Mouse (Mus musculus): ENCODE data around the gene Sh2b2. TPM values are rescaled to one million over a fixed set of nuclear protein-coding genes. Genes with fewer than 3 reads are reported as not detected.
A peak's percentile ranks its signal among the peaks of the same experiment; 100 is the strongest.

Gene Sh2b2
- total RNA-seq, 2 experiments from 2014 or later: 5.0 to 6.6 TPM

GRCm38 (mm10) chr5:136182049-136182448, 64.3 kb downstream of the Sh2b2 start:
- DNase-seq: peak; percentile 72 to 73

GRCm38 (mm10) chr5:136181197-136181596, 65.2 kb downstream of the Sh2b2 start:
- DNase-seq: peak in 1 of 2 experiments; percentile 59

GRCm38 (mm10) chr5:136179594-136179993, 66.8 kb downstream of the Sh2b2 start:
- no peak for DNase-seq

GRCm38 (mm10) chr5:136173606-136174463, 72.5 kb downstream of the Sh2b2 start:
- DNase-seq: peak in 1 of 2 experiments; percentile 44

- DNase-seq: no peak
Observed at GRCm38 (mm10) chr5:136172939-136173338, 73.4 kb downstream of the Sh2b2 start.

GRCm38 (mm10) chr5:136171363-136172341, 74.7 kb downstream of the Sh2b2 start:
- no peak for DNase-seq

- peak; percentile 86 to 88 for DNase-seq
Observed at GRCm38 (mm10) chr5:136170512-136171362, 75.6 kb downstream of the Sh2b2 start, which contains the start of gene Orai2. Gene Orai2, minus strand, starts transcription at chr5:136170713.

- no peak for DNase-seq
Observed at GRCm38 (mm10) chr5:136169626-136170511, 76.5 kb downstream of the Sh2b2 start.

Other genes with a start within 250 kb of the Sh2b2 start
- gene Upk3b, start 208.1 kb downstream of the Sh2b2 start, total RNA-seq (2021): not detected
- not detected for gene Upk3bl, start 192.1 kb downstream of the Sh2b2 start, total RNA-seq (2021)
- gene Rasa4, start 162.6 kb downstream of the Sh2b2 start, total RNA-seq (2021): 1 to 10 TPM; 2.2 to 3.2 TPM
- 10 to 100 TPM; 64.0 to 75.6 TPM for gene Polr2j, start 129.9 kb downstream of the Sh2b2 start, total RNA-seq (2021)
- gene Lrwd1, start 110.5 kb downstream of the Sh2b2 start, total RNA-seq (2021): 10 to 100 TPM; 14.5 to 17.3 TPM
- 10 to 100 TPM in 1 of 2 experiments, 1 to 10 TPM in 1; 9.8 to 10.2 TPM for gene Alkbh4, start 110.4 kb downstream of the Sh2b2 start, total RNA-seq (2021)
- gene Orai2, start 75.8 kb downstream of the Sh2b2 start, total RNA-seq (2021): 100 to 1,000 TPM; 144 to 145 TPM
- gene Prkrip1, start 47.6 kb downstream of the Sh2b2 start, total RNA-seq (2021): 10 to 100 TPM; 35.2 to 41.4 TPM